Mouse (Mus musculus) E14TG2a.4 (cell line): Measurements from ENCODE around the gene Hspa12b.

Source experiments
- CTCF ChIP-seq: conservative IDR thresholded peaks from 2 replicates; pipeline ENCODE4 v1.5.1; 2014; ENCODE audit warnings: low read length
- NANOG ChIP-seq: IDR thresholded peaks from 2 replicates; pipeline ENCODE4 v1.6.1; 2014; ENCODE audit warnings: borderline replicate concordance, low read length, mixed read lengths

DNA sequence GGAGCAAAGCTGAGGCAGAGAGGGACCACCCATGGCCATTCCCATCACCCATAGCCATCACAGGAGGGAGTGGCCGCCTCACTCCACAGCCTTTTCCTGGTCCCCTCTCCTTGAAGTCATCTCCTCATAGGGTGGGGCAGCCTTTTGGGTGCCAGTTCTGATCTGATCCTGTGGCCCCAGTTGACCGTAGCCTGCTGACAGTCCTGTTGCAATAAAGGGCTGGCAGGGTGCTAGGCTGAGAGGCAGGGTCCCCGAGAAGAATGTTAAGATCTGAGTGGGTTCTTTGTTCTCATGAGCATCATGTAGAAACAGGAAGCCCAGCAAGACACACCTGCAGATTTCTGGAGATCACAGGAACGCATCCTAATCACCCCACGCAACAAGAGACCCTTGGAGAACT is 1.1 kb downstream of the Hspa12b start:
- TF ChIP-seq CTCF (no peak), NANOG (no peak)
